Mouse (Mus musculus) forebrain, embryonic 16.5 days (tissue): Measurements from ENCODE around the gene 1700007K13Rik. TPM values are rescaled to one million over a fixed set of nuclear protein-coding genes. Genes with fewer than 3 reads are reported as not detected.

ENCODE experiments used
- ATAC-seq: fragments of 200-750 bp; cut with Nextera tagmentation; 2 replicates; pipeline ENCODE4 v1.8.0; 2017; ENCODE audit warnings: mild to moderate bottlenecking, moderate library complexity
- H3K27ac ChIP-seq: fragments of 300-500 bp; sonication (generic); 2 replicates; pipeline ENCODE4 v1.5.1; 2014; ENCODE audit warnings: low read length, control low read depth
- H3K27me3 ChIP-seq: fragments of 300-500 bp; sonication (generic); replicated peaks from 2 replicates; pipeline ENCODE4 v1.6.1; 2014; ENCODE audit warnings: low read length; ENCODE audit not compliant: control insufficient read depth, insufficient read depth
- H3K36me3 ChIP-seq: fragments of 300-500 bp; sonication (generic); 2 replicates; pipeline ENCODE4 v1.6.1; 2014; ENCODE audit not compliant: control insufficient read depth, insufficient read depth
- H3K4me1 ChIP-seq: fragments of 300-500 bp; sonication (generic); replicated peaks from 2 replicates; pipeline ENCODE4 v1.6.1; 2014; ENCODE audit warnings: low read length; ENCODE audit not compliant: control insufficient read depth, insufficient read depth
- H3K4me2 ChIP-seq: fragments of 300-500 bp; sonication (generic); 2 replicates; pipeline ENCODE4 v1.6.1; 2014; ENCODE audit warnings: mild to moderate bottlenecking, low read length, control low read depth
- H3K4me3 ChIP-seq: fragments of 300-500 bp; sonication (generic); replicated peaks from 2 replicates; pipeline ENCODE4 v1.5.1; 2014; ENCODE audit warnings: mild to moderate bottlenecking, low read length, control low read depth
- H3K9ac ChIP-seq: fragments of 300-500 bp; sonication (generic); replicated peaks from 2 replicates; pipeline ENCODE4 v1.6.1; 2014; ENCODE audit warnings: low read depth, low read length, control low read depth
- H3K9me3 ChIP-seq: fragments of 300-500 bp; sonication (generic); 2 replicates; pipeline ENCODE4 v1.6.1; 2016; ENCODE audit warnings: low read length; ENCODE audit not compliant: control insufficient read depth
- WGBS: fragments of 180-500 bp; shearing (Covaris S2); extraction: QIAGEN DNeasy Blood & Tissue Kit; methylation state at CpG from one replicate; pipeline ENCODE4 v1.1.7; 2014; 5-methylcytosine and 5-hydroxymethylcytosine counted together
- polyA plus RNA-seq: library from polyadenylated mRNA; unstranded; fragments of >200 nt; fragmentation: Nextera tagmentation; extraction: Ambion mirVana; gene quantifications from 2 replicates; pipeline ENCODE4 v1.2.1, GENCODE M21; 2015

The 1700007K13Rik gene
- polyA plus RNA-seq, 1 experiment from 2014 or later = 1.2 TPM

DNA sequence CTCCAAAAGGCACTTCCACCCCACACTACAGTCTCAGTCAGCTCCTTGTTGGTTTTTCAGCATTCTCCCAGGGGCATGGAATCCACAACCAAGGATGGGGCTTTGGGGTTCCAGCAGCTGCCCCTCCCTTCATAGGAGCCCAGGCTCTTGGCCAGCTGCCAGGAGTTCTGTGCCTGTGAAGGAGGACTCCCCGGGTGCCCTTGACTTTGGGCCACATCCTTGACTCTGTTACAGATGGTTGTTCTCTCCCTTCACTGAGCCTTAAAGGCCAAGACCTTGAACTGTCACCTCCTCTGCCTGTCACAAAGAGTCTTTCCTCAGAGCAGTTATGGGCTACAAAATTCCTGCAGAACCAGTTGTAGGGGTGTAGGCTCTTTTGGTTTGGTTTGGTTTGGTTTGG, 33.3 kb downstream of the 1700007K13Rik start:
- no peak overlapping the region for H3K9ac ChIP-seq
- no peaks in the 10 kb centered on the region for H3K36me3 ChIP-seq
- no peaks in the 10 kb centered on the region for H3K4me1 ChIP-seq
- no peaks in the 10 kb centered on the region for H3K27me3 ChIP-seq
- no peak overlapping the region for H3K4me3 ChIP-seq
- no peak for ATAC-seq
- no peaks in the 10 kb centered on the region for H3K9me3 ChIP-seq
- H3K27ac ChIP-seq = no peak overlapping the region
- WGBS = 18% methylated on average over 1 of the region's 1 CpGs
- H3K4me2 ChIP-seq = no peak overlapping the region

DNA sequence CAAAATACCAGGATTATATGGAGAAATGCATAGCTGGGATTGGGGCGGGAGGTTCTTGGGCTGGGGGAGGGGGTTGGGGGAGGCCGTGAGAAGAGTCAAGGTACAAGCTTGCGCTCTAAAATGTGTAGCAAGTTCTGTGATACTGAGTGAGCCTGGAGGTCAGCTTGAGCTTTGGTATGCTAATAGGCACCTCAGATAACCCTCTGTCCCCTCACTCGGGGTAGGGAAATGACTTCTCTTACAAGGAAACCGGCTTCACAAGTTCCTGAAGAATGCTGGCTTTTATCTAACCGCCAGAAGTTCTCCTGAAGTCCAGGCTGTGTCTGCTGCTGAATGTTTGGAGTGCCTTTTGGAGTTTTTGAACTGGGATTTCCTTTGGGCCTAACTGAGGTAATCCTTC, 35.3 kb downstream of the 1700007K13Rik start:
- no peaks in the 10 kb centered on the region for H3K9me3 ChIP-seq
- H3K27ac ChIP-seq = no peak overlapping the region
- no peaks in the 10 kb centered on the region for H3K27me3 ChIP-seq
- H3K4me2 ChIP-seq = no peak overlapping the region
- H3K36me3 ChIP-seq = no peaks in the 10 kb centered on the region
- H3K4me3 ChIP-seq = no peak overlapping the region
- 67% methylated on average over 6 of the region's 6 CpGs for WGBS
- H3K9ac ChIP-seq = no peak overlapping the region
- no peaks in the 10 kb centered on the region for H3K4me1 ChIP-seq
- ATAC-seq = no peak

DNA sequence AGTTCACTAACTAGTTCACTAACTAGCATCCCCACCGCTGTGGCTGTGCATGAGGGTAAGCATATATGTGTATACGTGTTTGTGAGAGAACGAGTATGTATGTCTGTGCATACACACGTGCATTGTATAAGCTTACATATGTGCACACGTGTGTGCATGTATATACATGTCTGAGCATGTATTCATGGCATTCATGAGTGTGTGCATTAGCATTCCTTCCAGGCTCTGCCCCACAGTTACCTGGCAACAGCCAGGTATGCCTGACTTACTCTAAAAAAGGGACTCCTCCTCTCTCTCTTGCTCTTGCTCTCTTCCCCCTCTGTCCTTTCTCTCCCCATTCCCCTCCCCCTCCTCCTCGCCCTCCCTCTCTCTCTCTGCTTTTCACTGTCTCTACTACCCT, 38.9 kb downstream of the 1700007K13Rik start:
- H3K9ac ChIP-seq = no peak overlapping the region
- H3K36me3 ChIP-seq = no peaks in the 10 kb centered on the region
- 76% methylated on average over 6 of the region's 6 CpGs for WGBS
- no peak for ATAC-seq
- H3K27me3 ChIP-seq = no peaks in the 10 kb centered on the region
- no peak overlapping the region for H3K27ac ChIP-seq
- H3K4me3 ChIP-seq = no peak overlapping the region
- no peaks in the 10 kb centered on the region for H3K9me3 ChIP-seq
- H3K4me2 ChIP-seq = no peak overlapping the region
- H3K4me1 ChIP-seq = no peaks in the 10 kb centered on the region

DNA sequence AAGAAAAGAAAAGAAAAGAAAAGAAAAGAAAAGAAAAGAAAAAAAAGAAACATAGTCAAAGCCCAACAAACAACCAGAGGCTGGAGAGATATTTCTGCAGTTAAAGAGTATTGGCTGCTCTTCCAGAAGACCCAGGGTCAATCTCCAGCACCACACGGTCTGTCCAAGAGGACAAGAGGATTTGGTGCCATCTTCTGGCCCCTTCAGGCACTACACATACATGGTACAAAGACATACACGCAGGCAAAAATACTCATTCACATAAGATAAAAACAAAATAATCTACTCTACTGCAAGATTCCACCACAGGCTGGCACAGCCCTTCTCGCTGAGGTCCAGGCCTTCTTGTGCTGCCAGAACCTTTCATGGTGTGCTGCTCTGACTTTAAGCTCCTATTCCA, 43.0 kb downstream of the 1700007K13Rik start:
- Histone ChIP-seq H3K4me2 (no peak overlapping the region), H3K4me3 (no peak overlapping the region), H3K27me3 (no peaks in the 10 kb centered on the region), H3K27ac (no peak overlapping the region), H3K36me3 (no peaks in the 10 kb centered on the region), H3K4me1 (no peaks in the 10 kb centered on the region), H3K9me3 (no peaks in the 10 kb centered on the region), H3K9ac (no peak overlapping the region)
- no peak for ATAC-seq
- 31% methylated on average over 3 of the region's 3 CpGs for WGBS

DNA sequence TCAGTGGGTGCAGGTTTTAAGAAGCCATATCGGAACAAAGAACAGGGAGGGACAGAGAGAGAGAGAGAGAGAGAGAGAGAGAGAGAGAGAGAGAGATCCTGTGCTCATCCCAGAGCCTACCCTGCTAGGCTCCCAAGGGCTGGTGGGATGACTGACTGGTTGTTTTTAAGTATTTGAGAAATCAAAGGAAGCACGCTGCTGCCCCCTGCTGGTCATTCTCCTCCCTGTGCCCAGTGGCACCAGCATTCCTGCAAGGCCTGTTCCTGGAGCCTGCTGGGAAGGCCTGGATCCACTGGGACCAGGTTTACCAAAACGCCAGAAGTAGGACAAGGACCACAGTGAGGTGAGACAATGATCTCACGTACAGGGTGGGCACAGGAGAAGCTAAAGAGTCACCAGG, 46.2 kb downstream of the 1700007K13Rik start:
- ATAC-seq = peak; percentile 58; the same call in 1 of the 2 replicates
- no peak overlapping the region for H3K4me3 ChIP-seq
- WGBS = 29% methylated on average over 4 of the region's 4 CpGs
- H3K27me3 ChIP-seq = no peaks in the 10 kb centered on the region
- H3K9ac ChIP-seq = no peak overlapping the region
- H3K4me1 ChIP-seq = peaks cover 12% of the 10 kb centered on the region
- no peak overlapping the region for H3K4me2 ChIP-seq
- H3K27ac ChIP-seq = no peak overlapping the region
- no peaks in the 10 kb centered on the region for H3K36me3 ChIP-seq
- H3K9me3 ChIP-seq = no peaks in the 10 kb centered on the region

DNA sequence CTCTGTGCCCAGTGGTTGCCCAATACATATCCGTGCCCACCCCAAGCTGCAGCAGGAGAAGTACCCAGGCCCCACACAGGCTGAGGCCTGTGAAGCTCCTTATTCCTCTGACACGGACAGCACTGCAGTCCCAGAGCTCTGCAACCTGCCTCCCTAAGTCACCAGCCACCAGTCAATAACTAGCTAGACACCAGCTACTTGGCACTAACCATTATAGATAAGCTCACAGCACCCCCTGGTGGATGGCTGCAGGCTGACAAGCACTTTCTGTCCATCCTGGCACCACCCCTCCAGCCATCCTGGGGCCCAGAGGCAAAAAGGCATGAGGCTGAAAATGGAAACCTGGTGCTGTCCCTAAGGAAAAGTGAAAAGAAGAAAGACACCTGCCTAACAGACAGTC, 48.1 kb downstream of the 1700007K13Rik start:
- H3K27me3 ChIP-seq = no peaks in the 10 kb centered on the region
- no peak overlapping the region for H3K27ac ChIP-seq
- H3K36me3 ChIP-seq = no peaks in the 10 kb centered on the region
- H3K4me2 ChIP-seq = no peak overlapping the region
- no peaks in the 10 kb centered on the region for H3K9me3 ChIP-seq
- WGBS = 41% methylated on average over 2 of the region's 2 CpGs
- peak; percentile 55 for ATAC-seq
- no peak overlapping the region for H3K4me3 ChIP-seq
- H3K4me1 ChIP-seq = peaks cover 17% of the 10 kb centered on the region
- H3K9ac ChIP-seq = no peak overlapping the region

DNA sequence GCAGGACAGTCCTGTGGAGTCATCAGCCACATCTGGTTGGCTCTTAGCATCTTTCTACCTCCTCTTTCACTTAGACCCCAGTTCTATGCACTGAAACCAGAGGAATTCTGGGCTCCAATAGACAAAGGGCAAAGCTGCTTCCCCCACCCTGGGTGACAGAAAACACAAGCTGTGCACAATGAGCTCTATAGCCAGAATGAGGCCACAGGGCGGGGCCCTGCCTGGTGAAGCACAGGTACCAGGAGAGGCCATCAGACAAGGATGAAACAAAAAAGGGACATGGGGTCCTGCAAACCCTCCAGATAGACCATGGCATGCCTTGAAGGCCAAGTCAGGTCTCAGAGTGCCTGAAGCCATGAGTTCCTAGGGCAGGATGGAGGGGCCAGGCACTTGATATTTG, 49.6 kb downstream of the 1700007K13Rik start:
- Histone ChIP-seq H3K27me3 (no peaks in the 10 kb centered on the region), H3K27ac (no peak overlapping the region), H3K4me1 (peaks cover 19% of the 10 kb centered on the region), H3K4me3 (no peak overlapping the region), H3K9ac (no peak overlapping the region), H3K4me2 (no peak overlapping the region), H3K36me3 (no peaks in the 10 kb centered on the region), H3K9me3 (no peaks in the 10 kb centered on the region)
- 95% methylated on average over 1 of the region's 1 CpGs for WGBS
- ATAC-seq = no peak

DNA sequence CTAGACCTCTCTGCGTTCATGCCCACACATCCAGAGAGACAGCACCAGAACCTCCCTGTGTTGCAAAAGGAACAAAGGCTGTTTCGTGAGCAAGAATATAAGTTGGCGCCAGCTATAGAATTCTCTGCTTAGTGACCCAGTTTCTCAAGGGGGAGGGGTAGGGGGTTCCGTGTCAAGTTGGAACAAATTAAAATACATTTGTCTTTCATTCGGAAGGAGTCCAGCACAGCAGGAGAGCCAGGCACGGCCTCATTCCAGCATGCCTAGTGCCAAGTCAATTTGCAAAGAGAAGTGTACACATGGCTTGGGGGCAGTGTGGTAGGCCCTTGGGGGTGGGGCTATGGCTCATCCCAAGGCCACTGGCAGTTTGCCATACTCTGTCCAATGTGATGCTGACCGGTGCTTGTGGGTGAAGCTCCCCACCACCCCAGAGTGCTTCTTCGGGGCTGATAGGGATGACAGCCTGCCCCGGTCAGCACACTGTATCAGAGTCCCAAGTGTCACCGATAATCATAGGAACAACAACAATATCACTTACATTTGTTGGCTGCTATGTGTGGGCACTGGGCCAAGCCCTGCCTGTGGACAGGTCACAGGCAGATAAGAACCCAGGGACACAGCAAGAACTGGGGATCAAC, 50.6 kb downstream of the 1700007K13Rik start:
- 0 out of 2 replicates have a peak overlapping the region, but pooled peaks have one; percentile 4 for H3K27ac ChIP-seq
- no peak overlapping the region for H3K4me3 ChIP-seq
- H3K27me3 ChIP-seq = no peaks in the 10 kb centered on the region
- peaks cover 19% of the 10 kb centered on the region for H3K4me1 ChIP-seq
- 33% methylated on average over 10 of the region's 10 CpGs for WGBS
- H3K4me2 ChIP-seq = no peak overlapping the region
- no peaks in the 10 kb centered on the region for H3K36me3 ChIP-seq
- ATAC-seq = no peak
- H3K9ac ChIP-seq = no peak overlapping the region
- H3K9me3 ChIP-seq = no peaks in the 10 kb centered on the region

DNA sequence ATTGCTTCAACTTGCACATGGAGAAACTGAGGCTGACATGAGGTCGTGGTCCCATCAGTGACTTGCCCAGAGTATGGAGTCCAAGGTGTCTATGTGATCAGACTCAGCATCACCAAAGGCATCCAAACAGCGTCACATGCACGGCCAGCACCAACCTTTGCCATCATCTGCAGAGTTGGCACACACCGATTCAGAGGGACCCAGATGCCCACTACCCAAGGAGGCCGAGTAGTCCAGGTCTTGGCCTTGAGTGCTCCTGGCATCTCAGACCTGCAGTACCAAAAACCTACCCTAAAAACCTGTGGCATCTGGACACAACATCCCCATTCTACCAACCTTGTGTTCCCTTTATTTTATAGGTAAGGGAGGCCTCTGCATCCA, 51.4 kb downstream of the 1700007K13Rik start:
- Histone ChIP-seq H3K4me2 (no peak overlapping the region), H3K9ac (no peak overlapping the region), H3K4me3 (no peak overlapping the region), H3K27ac (no peak overlapping the region), H3K27me3 (no peaks in the 10 kb centered on the region), H3K9me3 (no peaks in the 10 kb centered on the region), H3K36me3 (no peaks in the 10 kb centered on the region), H3K4me1 (peaks cover 20% of the 10 kb centered on the region)
- 91% methylated on average over 5 of the region's 5 CpGs for WGBS
- no peak for ATAC-seq
